Mouse (Mus musculus): Measurements from ENCODE around the gene Kdm3a.

- TF ChIP-seq POLR2A (IDR thresholded peaks at IDR 0.05; ENCODE audit: extremely low read depth, insufficient read depth, low read length) (no peak), CTCF (IDR thresholded peaks at IDR 0.05; ENCODE audit: extremely low read depth, insufficient read depth, low read length) (no peak)
These were observed 23.8 kb downstream of the Kdm3a start for GRCm38 (mm10) chr6:71608994-71609393.
